Mouse (Mus musculus) splenic B cell, adult 2 months (primary cell): ENCODE measurements at regions not wholly inside any gene's neighbourhood (a gene's known extent, or its start where the extent isn't known, plus 50 kb on each side); places are given as distances from the start of the nearest gene placed in this dataset.

Source experiments
- DNase-seq: peaks from one replicate; pipeline ENCODE4 v3.0.0-alpha.2; 2011; ENCODE audit warnings: low read depth, low spot score
- H3K27me3 ChIP-seq: 2 replicates; pipeline ENCODE4 v1.6.1; 2012; ENCODE audit warnings: mild to moderate bottlenecking, low read length, moderate library complexity, mixed read lengths; ENCODE audit not compliant: control insufficient read depth, poor library complexity, insufficient read depth, severe bottlenecking
- H3K36me3 ChIP-seq: 2 replicates; pipeline ENCODE4 v1.6.1; 2012; ENCODE audit warnings: mild to moderate bottlenecking, low read length, moderate library complexity, mixed read lengths; ENCODE audit not compliant: control insufficient read depth, poor library complexity, insufficient read depth, severe bottlenecking

DNA sequence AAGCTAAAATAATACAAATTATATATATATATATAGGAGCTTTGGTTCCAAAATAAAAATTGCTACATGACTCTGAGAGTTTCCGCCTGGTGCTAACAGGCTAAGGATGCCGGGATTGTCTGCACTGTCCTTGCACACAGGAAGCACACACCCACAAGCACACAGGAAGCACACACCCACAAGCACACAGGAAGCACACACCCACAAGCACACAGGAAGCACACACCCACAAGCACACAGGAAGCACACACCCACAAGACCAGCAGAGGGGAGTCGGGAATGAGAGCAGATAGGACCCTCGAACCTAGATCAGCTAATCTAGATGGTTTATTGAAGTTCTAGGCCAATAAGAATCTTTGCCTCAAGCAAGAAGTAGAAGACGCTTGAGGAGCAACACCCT, 156.9 kb downstream of the Setd4 start:
- DNase-seq = no peak
- no peaks in the 10 kb centered on the region for H3K27me3 ChIP-seq
- no peaks in the 10 kb centered on the region for H3K36me3 ChIP-seq

DNA sequence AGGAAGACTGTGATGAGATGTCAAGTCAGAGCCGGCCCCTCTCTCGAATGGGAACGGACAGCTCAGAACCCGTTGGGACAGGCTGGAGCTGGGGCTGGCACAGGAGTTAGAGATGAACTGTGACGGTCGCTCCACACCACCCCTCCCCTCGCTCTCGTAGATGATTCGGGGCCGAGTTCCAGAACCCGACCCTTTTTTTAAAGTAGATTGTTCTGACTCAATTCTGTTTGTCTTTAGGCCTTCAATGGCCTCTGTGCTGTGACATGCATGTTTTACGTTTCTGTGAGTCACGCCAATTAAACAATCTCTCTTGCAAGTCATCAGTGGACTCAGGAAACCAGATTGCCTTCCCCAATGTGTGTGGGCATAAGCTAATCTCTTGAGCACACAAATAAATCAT, 157.7 kb downstream of the Setd4 start:
- Histone ChIP-seq H3K27me3 (no peaks in the 10 kb centered on the region), H3K36me3 (no peaks in the 10 kb centered on the region)
- DNase-seq = no peak

DNA sequence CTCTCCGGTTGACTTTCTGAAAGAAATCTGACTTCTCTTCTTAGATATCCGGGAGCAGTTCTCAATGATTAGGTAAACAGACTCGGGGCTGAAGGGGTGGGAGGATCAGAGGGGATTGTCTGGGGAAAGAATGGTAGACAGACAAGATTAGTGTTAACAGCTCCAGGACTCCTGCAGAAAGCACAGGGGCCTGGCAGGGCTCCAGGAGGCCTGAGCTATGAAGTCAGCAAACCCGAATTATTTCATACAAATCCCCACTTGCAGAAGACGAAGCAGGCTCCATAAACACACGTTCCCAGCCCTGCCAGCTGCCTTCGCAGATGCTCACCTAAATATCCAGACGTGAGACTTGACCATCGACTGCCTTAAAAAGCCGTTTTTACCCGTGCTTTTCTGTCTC, 161.0 kb downstream of the Setd4 start:
- no peaks in the 10 kb centered on the region for H3K36me3 ChIP-seq
- DNase-seq = no peak
- H3K27me3 ChIP-seq = no peaks in the 10 kb centered on the region

DNA sequence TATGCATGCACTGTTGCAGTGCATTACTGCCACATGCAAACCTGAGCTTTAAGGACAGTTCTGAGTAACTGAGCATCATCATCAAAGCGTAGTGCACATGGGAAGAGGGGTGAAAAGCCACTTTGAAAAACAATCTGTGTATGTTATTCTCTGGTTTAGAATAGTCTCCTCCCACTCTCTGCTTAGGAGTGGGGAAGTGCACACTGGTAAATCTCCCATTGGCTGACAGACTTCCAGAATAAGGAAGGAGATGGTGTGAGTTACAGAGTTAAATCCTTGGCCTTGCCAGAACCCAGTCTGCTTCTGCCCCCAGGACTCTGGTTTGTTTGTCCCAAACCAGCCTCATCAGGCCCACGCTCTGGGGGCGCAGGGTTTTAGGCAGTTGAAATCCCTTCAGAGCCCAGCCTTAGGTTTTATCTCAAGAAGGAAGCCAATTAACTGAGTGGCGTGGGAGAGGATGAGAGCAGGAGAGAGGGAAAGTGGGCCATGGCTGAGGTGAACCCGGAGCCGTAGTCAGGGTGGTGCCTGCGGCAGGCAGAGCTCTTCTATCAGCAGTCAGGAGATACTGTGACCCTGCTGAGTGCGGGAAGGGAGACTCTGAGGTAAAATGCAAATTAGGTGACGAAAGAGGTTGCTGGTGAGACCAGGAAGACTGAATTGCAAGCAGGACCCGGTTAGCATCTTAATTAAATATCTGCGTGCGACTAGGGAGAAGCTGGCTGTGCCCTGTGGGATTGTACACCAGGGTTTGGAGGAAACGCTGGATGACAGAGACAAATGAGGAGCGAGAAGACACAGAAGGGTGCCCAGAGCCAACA, 166.0 kb downstream of the Setd4 start:
- peak; percentile 7 for DNase-seq
- Histone ChIP-seq H3K36me3 (no peaks in the 10 kb centered on the region), H3K27me3 (no peaks in the 10 kb centered on the region)

DNA sequence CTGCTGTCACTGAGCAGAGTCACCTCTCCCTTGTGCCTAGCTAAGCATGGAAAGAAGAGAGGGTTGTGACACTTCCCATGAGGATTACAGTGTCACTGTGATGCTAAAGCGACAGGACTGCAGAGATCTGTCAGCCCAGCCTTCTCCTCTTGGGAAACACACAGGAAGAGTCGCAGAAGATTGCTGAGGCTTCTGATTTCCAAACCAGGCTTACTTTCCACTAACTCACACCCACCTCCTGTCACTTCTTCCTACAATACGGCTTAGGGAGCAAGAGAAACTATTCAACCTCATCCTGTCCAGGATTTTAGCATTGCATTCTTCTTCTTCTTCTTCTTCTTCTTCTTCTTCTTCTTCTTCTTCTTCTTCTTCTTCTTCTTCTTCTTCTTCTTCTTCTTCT, 167.1 kb downstream of the Setd4 start:
- DNase-seq = no peak
- Histone ChIP-seq H3K36me3 (no peaks in the 10 kb centered on the region), H3K27me3 (no peaks in the 10 kb centered on the region)

DNA sequence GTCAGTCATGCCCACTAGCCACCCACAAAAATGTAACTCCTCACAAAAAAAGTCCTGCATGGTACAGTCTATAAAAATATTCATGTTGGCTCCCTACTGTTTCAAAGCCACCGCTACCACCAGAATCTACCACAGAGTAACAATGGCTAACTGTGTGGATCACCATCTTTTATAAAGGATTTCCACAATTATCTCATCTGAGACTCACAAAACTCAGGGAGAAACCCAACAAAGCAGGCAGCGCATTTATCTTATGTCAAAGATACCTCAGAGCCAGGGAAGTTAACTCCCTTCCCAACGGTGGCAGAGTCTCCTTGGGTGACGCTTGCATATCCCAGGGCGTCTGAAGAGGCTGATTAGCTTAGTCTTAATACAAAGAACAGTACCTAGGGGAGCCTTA, 172.5 kb downstream of the Setd4 start:
- H3K27me3 ChIP-seq = no peaks in the 10 kb centered on the region

DNA sequence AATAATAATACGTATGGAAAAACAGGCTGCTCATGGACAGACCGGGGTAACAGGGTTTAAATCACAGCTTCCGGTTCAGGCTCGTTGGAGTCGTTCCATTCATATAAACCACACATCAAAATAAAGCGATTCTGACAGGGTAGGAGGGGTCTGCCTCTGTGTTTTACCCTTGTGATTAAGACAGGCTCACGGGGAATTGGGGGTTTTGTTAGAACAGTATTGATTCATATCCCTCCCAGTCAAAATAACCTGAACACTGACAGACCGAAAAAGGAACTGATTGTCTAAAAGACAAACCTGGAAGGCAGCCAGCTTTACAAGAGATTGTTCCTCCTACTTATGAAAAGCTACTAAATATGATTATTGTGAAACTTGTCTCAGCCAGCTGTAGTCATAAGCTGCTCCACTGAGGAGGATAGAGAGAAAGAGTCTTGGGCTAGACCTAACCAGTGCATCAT, 174.5 kb downstream of the Setd4 start:
- H3K27me3 ChIP-seq = no peaks in the 10 kb centered on the region
- peak; percentile 9 for DNase-seq
- no peaks in the 10 kb centered on the region for H3K36me3 ChIP-seq

More for the DNA sequence above, 172.5 kb downstream of the Setd4 start:
- DNase-seq = no peak
- H3K36me3 ChIP-seq = no peaks in the 10 kb centered on the region

DNA sequence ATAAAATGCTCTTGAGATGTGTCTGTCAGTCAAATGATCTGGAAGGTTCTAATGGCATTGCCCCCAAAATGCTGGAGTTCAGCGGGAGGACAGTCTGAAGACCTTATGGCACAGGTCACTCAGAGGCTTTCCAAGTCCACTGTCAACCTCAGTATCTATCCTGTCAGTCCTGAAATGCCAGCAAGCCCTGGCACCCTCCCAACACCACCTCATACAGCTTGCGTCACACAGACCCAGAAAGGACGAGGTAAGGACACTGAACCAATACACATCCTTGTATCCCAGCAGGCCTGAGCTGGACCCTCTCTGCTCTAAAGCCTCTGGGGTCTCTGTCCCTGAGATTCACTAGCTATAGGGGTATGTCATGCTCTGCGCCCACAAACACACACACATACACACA, 176.6 kb downstream of the Setd4 start:
- no peaks in the 10 kb centered on the region for H3K27me3 ChIP-seq
- DNase-seq = no peak

DNA sequence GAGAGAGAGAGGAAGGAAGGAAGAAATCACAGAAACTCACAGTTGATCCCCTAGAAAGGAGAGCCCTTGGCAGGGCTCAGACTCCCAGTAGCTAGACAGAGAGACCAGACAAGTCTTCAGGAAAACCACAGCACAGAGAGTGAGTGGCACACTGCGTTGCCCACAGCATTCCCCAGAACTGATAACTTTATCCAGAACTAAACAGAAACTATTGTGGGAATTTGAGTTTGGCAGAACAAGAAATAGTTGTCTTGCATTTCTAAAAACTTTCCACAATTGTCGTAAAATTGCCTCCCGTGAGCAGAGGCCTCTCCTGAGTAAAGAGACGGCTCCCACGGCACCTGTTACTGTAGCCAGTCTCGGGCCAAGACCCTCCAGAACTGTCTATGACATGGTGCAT, 178.1 kb downstream of the Setd4 start:
- H3K36me3 ChIP-seq = no peaks in the 10 kb centered on the region
- no peak for DNase-seq
- H3K27me3 ChIP-seq = no peaks in the 10 kb centered on the region

More for the DNA sequence above, 176.6 kb downstream of the Setd4 start:
- H3K36me3 ChIP-seq = no peaks in the 10 kb centered on the region

DNA sequence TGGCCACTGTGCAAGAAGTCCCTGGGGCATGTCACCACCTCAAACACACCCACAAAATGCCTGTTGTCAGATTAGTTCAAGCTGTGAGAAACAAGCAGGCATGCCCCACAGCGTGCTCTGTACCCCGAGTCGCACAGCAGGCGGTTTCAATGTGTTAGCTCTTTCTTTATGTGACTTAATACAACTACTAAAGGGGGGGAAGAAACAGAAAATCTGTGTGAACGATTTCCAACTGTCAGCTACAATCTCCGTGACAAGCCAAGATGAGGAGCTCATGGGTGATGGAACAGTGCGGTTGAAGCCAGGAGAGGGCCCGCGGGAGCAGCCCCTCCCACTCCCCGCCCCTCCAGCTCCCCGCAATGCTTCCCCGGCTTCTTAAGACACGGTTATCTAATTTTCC, 180.7 kb downstream of the Setd4 start:
- Histone ChIP-seq H3K27me3 (no peaks in the 10 kb centered on the region), H3K36me3 (no peaks in the 10 kb centered on the region)
- no peak for DNase-seq

DNA sequence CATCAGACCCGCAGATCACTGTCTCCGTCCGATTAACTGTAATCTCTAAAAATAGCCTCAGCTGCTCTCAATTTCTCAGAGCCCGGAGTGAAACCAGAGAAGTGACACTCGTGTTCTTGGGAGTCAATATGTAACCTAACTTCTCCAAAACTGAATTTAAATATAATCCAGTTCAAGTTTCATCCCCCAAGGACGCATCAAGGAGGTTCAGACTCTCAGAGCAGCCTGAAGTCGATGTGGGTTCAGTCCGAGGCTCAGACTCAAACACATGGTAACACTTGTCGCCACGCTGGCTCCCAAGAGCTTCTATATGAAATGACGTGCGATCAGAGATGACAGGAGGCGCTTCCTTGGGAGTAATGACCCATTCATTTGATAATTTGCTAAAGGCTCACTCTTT, 181.6 kb downstream of the Setd4 start:
- no peak for DNase-seq
- no peaks in the 10 kb centered on the region for H3K36me3 ChIP-seq
- H3K27me3 ChIP-seq = no peaks in the 10 kb centered on the region

DNA sequence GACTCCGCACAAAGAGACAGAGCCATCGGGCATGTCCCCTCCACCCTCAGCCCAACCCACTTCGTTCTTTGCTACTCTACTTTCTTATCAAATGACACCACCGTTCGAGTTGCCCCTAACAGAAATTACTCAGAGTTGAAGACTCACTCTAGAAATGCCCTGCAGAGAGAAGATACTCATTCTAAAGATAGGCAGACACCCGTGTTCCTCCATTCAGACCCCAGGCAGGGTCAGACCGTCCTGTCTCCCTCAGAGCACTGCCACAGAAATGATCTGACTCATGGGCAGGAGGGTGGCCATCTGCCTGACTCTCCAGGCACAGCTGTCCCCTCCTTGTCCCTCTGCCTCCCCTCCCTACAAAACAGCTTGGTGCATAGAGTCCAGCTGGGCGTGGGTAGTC, 185.6 kb downstream of the Setd4 start:
- Histone ChIP-seq H3K27me3 (no peaks in the 10 kb centered on the region), H3K36me3 (no peaks in the 10 kb centered on the region)
- no peak for DNase-seq

DNA sequence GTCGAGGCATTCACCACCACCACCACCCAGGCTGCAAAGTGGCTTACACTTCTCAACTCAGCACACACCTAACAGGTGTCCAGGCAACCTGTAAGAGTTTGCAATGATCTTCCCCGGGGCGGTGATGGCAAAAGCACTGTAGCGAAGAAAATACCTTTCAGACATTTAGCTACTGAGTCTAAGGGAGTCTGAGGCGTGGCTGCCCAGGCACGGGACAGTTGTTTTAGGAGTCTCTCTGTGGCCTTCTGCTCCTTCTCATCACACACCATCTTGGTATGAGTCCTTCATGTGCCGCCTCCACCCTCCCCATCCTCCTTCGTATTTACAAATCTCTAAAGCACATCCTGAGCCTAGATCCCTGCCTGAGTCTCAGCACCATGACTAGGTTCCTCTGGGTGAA, 186.0 kb downstream of the Setd4 start:
- no peaks in the 10 kb centered on the region for H3K27me3 ChIP-seq
- no peak for DNase-seq
- no peaks in the 10 kb centered on the region for H3K36me3 ChIP-seq

DNA sequence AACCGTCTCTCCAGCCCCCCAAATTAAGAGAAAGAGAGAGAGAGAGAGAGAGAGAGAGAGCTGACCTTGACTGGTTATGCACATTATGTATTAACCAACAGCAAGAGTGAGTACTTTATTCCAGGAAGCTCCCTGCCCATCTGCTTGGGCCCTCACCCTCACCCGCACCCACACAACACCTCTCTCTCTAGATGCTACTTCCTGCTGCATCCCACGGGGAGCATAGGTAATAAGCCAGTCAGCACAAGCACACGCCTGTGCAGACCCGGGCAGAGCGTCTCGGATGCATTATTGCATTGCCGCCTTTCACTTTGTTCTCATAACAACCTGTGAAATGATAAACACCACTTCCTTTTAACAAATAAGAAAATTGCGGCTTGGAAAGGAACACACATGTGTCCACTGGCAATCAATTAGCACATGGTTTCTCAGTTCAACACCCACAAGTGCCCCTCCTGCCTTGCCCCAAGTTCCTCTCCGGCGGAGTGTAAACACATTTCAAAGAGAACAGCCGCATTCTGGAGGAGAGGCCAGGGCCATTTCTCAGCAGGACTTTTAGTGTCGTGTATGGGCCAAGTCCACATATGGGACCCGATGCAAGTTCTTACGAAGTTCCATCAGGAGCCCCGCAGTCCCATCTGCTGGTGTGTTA, 211.7 kb downstream of the Setd4 start:
- Histone ChIP-seq H3K36me3 (no peaks in the 10 kb centered on the region), H3K27me3 (no peaks in the 10 kb centered on the region)
- no peak for DNase-seq

DNA sequence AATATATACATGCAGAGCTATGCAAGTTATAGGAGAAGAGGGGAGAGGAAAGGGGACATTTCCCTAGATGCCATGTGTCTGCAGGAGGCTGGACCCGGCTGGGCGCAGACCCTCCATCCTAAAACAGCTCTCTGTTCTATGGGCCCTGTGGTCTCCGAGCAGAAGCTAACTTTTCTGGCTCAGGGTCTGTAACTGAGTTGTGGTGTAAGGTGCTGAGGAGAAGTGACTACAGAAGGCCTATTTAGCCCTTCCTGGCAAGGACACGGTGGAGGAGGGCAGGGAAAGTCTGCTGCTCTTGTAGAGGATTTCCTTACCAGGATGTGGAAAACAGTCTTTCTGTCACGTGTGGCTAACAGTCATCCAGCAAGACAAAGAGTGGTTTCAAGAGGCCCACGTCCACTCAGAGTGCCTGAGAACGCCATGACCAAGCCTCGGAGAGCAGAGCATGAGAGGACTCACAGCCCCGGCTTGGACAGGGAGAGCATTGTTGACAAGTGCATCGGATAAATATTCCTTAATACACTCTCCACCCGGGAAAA, 216.2 kb downstream of the Setd4 start:
- DNase-seq = no peak
- no peaks in the 10 kb centered on the region for H3K36me3 ChIP-seq
- no peaks in the 10 kb centered on the region for H3K27me3 ChIP-seq
